Mouse (Mus musculus) heart, postnatal 36 days (tissue): ENCODE measurements around the gene Sap25. TPM values are rescaled to one million over a fixed set of nuclear protein-coding genes. Genes with fewer than 3 reads are reported as not detected.

Experiments used
- DNase-seq, 2 experiments: peaks; one replicate each; pipeline ENCODE4 v3.0.0; 2021 to 2022
- intact Hi-C: fragments of 180-260 bp; cut with DNase I; formaldehyde crosslinking; loops from one replicate; pipeline ENCODE4 v1.15.1; 2025
- total RNA-seq, 2 experiments: library from RNA; stranded (reverse); gene quantifications; 2 replicates each; pipeline ENCODE4 v1.2.3; 2021

Gene Sap25
- total RNA-seq, 2 experiments from 2014 or later, result 1.2 to 1.7 TPM

- intact Hi-C loops, result no loop called here
- no peak for DNase-seq
Observed at GRCm38 (mm10) chr5:137623937-137624530, 17.1 kb upstream of the Sap25 start.

GRCm38 (mm10) chr5:137627991-137628390 is 13.1 kb upstream of the Sap25 start:
- intact Hi-C loops, result loop anchor here (1.0 to 5.0 kb wide), 2 partner anchors 27 to 41 kb away; partner anchors contain the start of gene Mospd3
- no peak for DNase-seq

DNA sequence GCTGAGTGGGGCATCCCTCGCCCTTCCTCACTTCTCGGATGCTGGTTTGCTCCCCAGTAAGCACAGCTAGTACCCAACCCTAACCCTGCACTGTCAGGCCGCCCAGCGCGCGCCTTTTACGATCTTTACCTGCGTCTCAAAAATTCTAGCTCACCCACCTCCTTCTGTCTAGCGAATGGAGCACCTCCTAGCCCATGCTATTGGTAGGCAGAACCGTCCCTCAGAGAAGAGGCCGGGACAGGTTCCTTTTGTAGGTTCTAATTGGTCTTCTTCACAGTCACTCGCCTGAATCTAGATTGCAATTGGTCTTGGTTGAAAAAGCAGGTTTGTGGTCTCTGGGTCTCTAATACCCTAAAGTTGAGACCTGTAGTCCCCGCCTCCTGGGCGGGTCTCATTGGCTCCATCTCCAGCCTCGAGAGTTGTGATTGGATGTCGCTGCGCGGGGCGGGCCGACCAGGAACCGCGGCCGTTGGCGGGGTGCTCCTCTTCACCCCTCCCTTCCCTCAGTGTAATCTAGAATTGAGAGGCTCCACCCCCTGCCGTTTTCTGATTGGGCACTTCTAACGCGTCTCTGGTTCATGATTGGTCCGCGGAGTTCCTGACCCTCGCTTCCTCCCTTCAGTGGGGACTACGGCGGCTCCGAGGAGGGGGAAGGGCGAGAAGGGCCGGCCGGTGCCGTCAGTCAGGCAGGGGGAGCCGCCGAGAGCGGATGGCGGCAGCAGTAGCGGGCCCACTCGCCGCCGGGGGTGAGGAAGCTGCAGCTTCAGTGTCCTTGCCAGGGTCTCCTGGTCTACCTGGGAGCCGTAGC is 12.4 kb upstream of the Sap25 start, which contains the start of the genes Fbxo24, Lrch4 and Gm20605:
TSS of gene Fbxo24 (minus strand) at position 505 of the 808 bp plus-strand sequence.
TSS of gene Lrch4 (plus strand) at position 624 of the 808 bp plus-strand sequence.
TSS of gene Gm20605 (plus strand) at position 678 of the 808 bp plus-strand sequence.
- intact Hi-C loops, result loop anchor here (5.0 kb wide), 1 partner anchor 41 kb away; no protein-coding TSS in a partner anchor
- DNase-seq, result peak; percentile 96

- DNase-seq, result no peak
- intact Hi-C loops, result loop anchor here (5.0 kb wide), 1 partner anchor 42 kb away; no protein-coding TSS in a partner anchor
Observed at GRCm38 (mm10) chr5:137629306-137629721, 11.8 kb upstream of the Sap25 start.

DNA sequence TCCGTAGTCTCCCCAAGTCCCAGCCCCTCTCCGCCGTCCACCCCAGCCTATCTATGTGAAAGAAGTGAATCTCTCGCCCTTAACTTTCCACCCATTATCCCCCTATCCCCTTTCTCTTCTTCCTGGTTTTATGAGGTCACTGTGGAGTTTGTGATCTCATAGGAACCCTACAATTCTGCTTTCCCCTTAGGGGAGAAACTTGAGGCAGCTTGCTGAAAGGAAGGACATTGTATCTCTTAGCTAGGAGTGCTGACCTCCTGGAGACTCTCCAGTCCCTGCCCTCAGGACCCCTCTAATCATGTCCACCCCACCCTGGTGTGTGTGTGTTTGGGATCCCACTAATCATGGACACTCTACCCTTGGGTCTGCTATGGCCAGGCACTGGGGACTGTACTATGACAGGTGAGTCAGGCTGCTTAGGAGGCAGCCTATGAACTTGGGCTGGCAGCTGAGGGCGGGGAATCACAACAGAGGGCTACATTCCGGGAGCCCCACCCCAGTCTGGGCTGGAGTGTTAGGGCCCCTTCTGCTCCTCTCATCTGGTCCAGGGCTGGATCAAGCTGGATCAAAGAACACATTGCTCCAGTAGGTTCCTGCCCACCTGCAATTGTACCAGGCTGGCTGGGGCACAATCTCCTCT is 11.1 kb upstream of the Sap25 start:
- DNase-seq, result no peak
- intact Hi-C loops, result loop anchor here (5.0 kb wide), 1 partner anchor 43 kb away; no protein-coding TSS in a partner anchor

DNA sequence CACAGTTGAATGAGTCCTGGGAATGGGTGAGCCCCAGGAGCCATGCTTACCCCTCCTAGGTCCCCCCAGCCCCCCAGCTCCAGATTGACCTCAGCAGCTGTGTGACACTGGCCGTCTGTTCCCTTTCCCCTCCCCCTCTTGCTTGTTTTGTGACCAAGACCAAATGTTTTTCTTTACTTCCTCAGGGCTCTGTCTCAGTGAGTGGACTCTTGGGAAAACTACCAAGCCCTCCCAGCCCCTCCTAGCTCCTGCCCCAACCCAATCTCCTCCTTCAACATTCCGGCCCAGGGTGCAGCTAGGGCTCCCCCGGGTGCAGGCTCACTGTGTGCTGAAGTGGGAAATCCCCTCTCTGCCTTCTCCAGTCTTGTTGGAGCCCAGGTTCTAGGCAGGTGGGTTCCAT is 10.5 kb upstream of the Sap25 start:
- peak; percentile 40 to 53 for DNase-seq
- intact Hi-C loops, result no loop called here

GRCm38 (mm10) chr5:137631171-137631570 is 10.0 kb upstream of the Sap25 start:
- intact Hi-C loops, result no loop called here
- DNase-seq, result peak; percentile 42 to 58

DNA sequence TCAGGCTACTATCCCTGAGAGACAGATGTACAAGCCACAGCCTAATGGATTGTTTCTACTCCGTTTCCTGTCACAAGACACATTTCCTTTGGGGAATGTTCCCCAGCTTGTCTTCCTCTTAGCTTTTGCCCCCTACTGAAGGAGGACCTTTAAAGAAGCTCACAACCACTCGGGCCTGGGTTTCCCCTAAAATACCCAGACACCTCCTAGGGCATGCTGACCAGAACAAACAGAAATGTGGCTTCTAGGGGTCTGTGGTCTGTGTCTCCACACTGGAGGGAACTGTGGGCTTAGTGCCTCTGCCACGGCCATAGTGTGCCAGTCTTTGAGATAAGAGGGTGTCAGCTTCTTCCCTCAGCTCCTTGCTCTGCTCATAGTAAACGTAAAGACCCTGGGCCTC is 9.5 kb upstream of the Sap25 start:
- no peak for DNase-seq
- intact Hi-C loops, result no loop called here

DNA sequence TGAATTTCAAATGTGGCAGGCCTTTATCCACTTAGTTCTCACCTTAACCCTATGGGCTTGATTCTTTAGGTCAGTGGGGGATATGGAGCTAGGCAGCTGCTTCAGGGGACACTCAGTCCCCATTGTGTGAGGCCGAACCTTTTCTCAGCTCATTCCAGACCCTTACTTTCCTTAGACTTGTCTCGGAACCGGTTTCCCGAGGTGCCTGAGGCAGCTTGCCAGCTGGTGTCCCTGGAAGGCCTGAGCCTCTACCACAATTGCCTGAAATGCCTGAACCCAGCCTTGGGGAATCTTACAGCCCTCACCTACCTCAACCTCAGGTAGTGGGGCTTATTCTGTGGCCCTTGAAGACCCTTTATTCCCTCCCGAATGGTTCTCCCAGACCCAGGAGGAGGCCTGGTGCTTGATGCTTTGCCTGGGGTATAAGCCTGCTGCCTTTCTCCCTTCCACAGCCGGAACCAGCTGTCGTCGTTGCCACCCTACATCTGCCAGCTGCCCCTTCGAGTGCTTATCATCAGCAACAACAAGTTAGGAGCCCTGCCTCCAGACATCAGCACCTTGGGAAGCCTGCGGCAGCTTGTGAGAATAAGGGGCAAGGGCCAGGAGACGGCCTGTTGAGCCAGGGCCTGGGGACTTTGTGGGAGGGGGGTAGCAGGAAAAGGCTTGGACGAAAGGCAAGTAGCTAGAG is 7.6 kb upstream of the Sap25 start:
- DNase-seq, result no peak
- intact Hi-C loops, result no loop called here

DNA sequence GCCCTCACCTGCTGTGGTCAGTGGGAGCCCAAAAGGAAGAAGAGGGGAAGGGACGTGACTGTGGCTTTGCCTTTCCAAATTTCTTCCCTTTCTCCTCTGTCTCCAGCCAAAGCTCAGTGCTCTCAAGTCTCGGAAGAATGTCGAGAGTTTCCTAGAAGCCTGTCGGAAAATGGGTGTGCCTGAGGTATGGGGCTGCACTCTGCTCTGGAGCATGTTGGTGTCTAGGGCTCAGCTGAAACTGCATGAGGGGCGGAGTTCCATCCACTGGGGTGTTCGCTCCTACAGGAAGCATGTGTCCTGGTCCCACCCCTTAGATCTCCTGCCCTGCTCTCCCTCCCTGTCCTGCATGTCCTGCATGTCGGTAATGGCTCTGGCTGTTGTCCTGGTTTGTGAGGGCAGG is 1.7 kb upstream of the Sap25 start:
- intact Hi-C loops, result no loop called here
- no peak for DNase-seq

GRCm38 (mm10) chr5:137642886-137643285 is 1.8 kb downstream of the Sap25 start:
- intact Hi-C loops, result no loop called here
- DNase-seq, result no peak

DNA sequence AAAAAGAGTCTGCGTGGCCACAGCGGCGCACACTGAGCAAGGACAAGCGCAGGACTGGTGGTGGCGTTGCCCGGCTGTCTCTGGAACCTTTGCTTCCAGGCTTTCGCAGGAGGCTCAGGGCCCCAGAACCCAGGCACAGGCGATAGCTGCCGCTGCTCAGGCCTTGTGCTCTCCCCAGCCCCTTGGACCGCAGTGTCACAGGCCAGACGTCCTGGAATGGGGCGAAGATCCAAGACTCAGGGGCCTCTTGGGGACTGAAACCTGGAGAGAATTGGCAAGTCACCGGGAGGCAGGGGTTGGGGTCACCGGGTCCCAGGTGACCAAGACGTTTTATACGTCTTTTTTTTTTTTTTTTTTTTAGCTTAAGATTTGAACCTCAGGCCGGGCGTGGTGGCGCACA is 3.4 kb downstream of the Sap25 start:
- no peak for DNase-seq
- intact Hi-C loops, result no loop called here

GRCm38 (mm10) chr5:137645091-137645651 is 4.0 kb downstream of the Sap25 start:
- intact Hi-C loops, result no loop called here
- DNase-seq, result no peak

DNA sequence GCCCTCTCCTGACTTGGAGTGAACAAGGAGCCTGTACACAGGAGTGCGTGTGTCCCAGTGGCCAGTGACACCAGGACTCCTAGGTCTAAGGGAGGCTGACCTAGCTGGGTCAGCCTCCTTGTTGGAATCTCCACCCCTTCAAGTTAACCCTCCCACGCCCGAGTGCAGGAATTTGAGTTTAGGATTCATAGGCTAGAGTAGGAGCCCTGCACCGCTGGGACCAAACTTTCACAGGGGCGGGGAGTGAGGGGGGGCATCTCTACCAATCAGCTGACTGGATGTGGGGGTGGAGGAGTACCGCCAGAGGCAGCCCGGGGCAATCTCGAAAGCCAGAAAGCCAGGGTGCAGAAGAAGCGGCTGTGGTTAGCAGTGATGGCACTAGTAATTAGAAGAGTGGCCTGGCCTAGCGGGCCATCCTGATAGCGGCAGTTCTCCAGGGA is 4.5 kb downstream of the Sap25 start, which contains the start of gene Irs3:
TSS of gene Irs3 (minus strand) at position 63 of the 440 bp plus-strand sequence.
- DNase-seq, result peak in 1 of 2 experiments; percentile 37
- intact Hi-C loops, result no loop called here

GRCm38 (mm10) chr5:137647827-137648601 is 6.9 kb downstream of the Sap25 start:
- intact Hi-C loops, result no loop called here
- no peak for DNase-seq

GRCm38 (mm10) chr5:137649251-137649650 is 8.1 kb downstream of the Sap25 start:
- DNase-seq, result no peak
- intact Hi-C loops, result no loop called here

- peak; percentile 32 to 52 for DNase-seq
- intact Hi-C loops, result no loop called here
Observed at GRCm38 (mm10) chr5:137649669-137650571, 8.8 kb downstream of the Sap25 start.

DNA sequence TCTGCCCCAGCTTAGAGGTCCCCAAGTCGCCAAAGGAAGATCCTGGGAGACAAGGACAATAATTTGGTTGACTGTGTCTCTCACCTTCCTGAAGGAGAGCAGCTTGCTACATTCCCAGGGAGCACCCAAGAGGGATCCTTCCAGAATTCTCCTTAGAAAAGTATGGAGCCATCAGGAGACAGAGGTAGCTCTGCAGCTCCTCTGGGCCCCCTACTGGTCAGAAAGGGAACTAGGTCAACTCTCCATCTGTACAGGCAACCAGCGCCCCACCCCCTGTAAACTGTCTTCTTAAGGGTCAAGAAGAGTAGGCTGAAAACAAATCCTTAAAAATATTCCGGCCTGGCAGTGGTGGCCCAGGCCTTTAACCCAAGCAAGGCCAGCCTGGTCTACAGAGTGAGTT is 11.3 kb downstream of the Sap25 start:
- peak; percentile 69 to 73 for DNase-seq
- intact Hi-C loops, result loop anchor here (2.0 kb wide), 2 partner anchors 68 to 150 kb away; partner anchors contain the start of gene Pop7
